Mouse (Mus musculus) olfactory bulb, adult 2 months (tissue): ENCODE data around the gene Crtc1.

ENCODE experiments used
- CTCF ChIP-seq: fragments of 200-500 bp; IDR thresholded peaks from 2 replicates; pipeline ENCODE4 v1.5.1; 2012; ENCODE audit warnings: low read depth, mild to moderate bottlenecking, low read length, moderate library complexity; ENCODE audit not compliant: insufficient read depth
- POLR2A ChIP-seq: fragments of 200-500 bp; IDR thresholded peaks from 2 replicates; pipeline ENCODE4 v1.6.1; 2012; ENCODE audit warnings: mild to moderate bottlenecking, low read depth, low read length, moderate library complexity; ENCODE audit not compliant: insufficient read depth

- TF ChIP-seq CTCF, result no peak
- no peak for TF ChIP-seq POLR2A
Observed at GRCm38 (mm10) chr8:70377049-70377448, 62.3 kb downstream of the Crtc1 start.
